Mouse (Mus musculus): Measurements from ENCODE around the gene Sipa1l1. TPM values are rescaled to one million over a fixed set of nuclear protein-coding genes. Genes with fewer than 3 reads are reported as not detected.

Sipa1l1 gene
- polyA plus RNA-seq, 1 experiment = 0.13 TPM

GRCm38 (mm10) chr12:82247371-82248258, 78.5 kb downstream of the Sipa1l1 start:
- Histone ChIP-seq H3K36me3 (ENCODE audit: control insufficient read depth) (no peaks in the 10 kb centered on the region), H3K27me3 (ENCODE audit: control insufficient read depth) (no peaks in the 10 kb centered on the region), H3K4me3 (replicated peaks) (no peak overlapping the region), H3K9me3 (ENCODE audit: control insufficient read depth, low read length) (no peaks in the 10 kb centered on the region), H3K4me1 (ENCODE audit: control insufficient read depth) (peaks cover 11% of the 10 kb centered on the region)
- TF ChIP-seq GATA1 (IDR thresholded peaks at IDR 0.05; ENCODE audit: low read length) (no peak), TAL1 (IDR thresholded peaks at IDR 0.05; ENCODE audit: low read length) (no peak)

- Histone ChIP-seq H3K36me3 (ENCODE audit: control insufficient read depth) (no peaks in the 10 kb centered on the region), H3K9me3 (ENCODE audit: control insufficient read depth, low read length) (no peaks in the 10 kb centered on the region), H3K4me1 (ENCODE audit: control insufficient read depth) (peaks cover 11% of the 10 kb centered on the region), H3K27me3 (ENCODE audit: control insufficient read depth) (no peaks in the 10 kb centered on the region), H3K4me3 (replicated peaks) (no peak overlapping the region)
- no peak for TF ChIP-seq GATA1 (IDR thresholded peaks at IDR 0.05; ENCODE audit: low read length)
- no peak for TF ChIP-seq TAL1 (IDR thresholded peaks at IDR 0.05; ENCODE audit: low read length)
These were observed 79.4 kb downstream of the Sipa1l1 start for GRCm38 (mm10) chr12:82248501-82248900.

- H3K27me3 ChIP-seq (ENCODE audit: control insufficient read depth) = no peaks in the 10 kb centered on the region
- H3K36me3 ChIP-seq (ENCODE audit: control insufficient read depth) = no peaks in the 10 kb centered on the region
- no peaks in the 10 kb centered on the region for H3K9me3 ChIP-seq (ENCODE audit: control insufficient read depth, low read length)
- H3K4me1 ChIP-seq (ENCODE audit: control insufficient read depth) = peaks cover 7% of the 10 kb centered on the region; the same call in 1 of the 2 replicates
- no peak overlapping the region for H3K4me3 ChIP-seq (replicated peaks)
- TF ChIP-seq TAL1 (IDR thresholded peaks at IDR 0.05; ENCODE audit: low read length) (no peak), GATA1 (IDR thresholded peaks at IDR 0.05; ENCODE audit: low read length) (no peak)
These were observed 82.2 kb downstream of the Sipa1l1 start for GRCm38 (mm10) chr12:82251328-82251727.

- H3K4me1 ChIP-seq (ENCODE audit: control insufficient read depth) = no peaks in the 10 kb centered on the region
- no peak for TF ChIP-seq TAL1 (IDR thresholded peaks at IDR 0.05; ENCODE audit: low read length)
- no peak for TF ChIP-seq GATA1 (IDR thresholded peaks at IDR 0.05; ENCODE audit: low read length)
- no peak overlapping the region for H3K4me3 ChIP-seq (replicated peaks)
- no peaks in the 10 kb centered on the region for H3K36me3 ChIP-seq (ENCODE audit: control insufficient read depth)
- H3K9me3 ChIP-seq (ENCODE audit: control insufficient read depth, low read length) = no peaks in the 10 kb centered on the region
- no peaks in the 10 kb centered on the region for H3K27me3 ChIP-seq (ENCODE audit: control insufficient read depth)
These were observed 85.0 kb downstream of the Sipa1l1 start for GRCm38 (mm10) chr12:82254076-82254475.

GRCm38 (mm10) chr12:82256012-82256411, 86.9 kb downstream of the Sipa1l1 start:
- Histone ChIP-seq H3K9me3 (ENCODE audit: control insufficient read depth, low read length) (no peaks in the 10 kb centered on the region), H3K36me3 (ENCODE audit: control insufficient read depth) (no peaks in the 10 kb centered on the region), H3K4me1 (ENCODE audit: control insufficient read depth) (no peaks in the 10 kb centered on the region), H3K27me3 (ENCODE audit: control insufficient read depth) (no peaks in the 10 kb centered on the region), H3K4me3 (replicated peaks) (no peak overlapping the region)
- TF ChIP-seq GATA1 (IDR thresholded peaks at IDR 0.05; ENCODE audit: low read length) (no peak), TAL1 (IDR thresholded peaks at IDR 0.05; ENCODE audit: low read length) (no peak)

- Histone ChIP-seq H3K27me3 (ENCODE audit: control insufficient read depth) (no peaks in the 10 kb centered on the region), H3K4me1 (ENCODE audit: control insufficient read depth) (no peaks in the 10 kb centered on the region), H3K4me3 (replicated peaks) (no peak overlapping the region), H3K36me3 (ENCODE audit: control insufficient read depth) (no peaks in the 10 kb centered on the region), H3K9me3 (ENCODE audit: control insufficient read depth, low read length) (no peaks in the 10 kb centered on the region)
- no peak for TF ChIP-seq TAL1 (IDR thresholded peaks at IDR 0.05; ENCODE audit: low read length)
- TF ChIP-seq GATA1 (IDR thresholded peaks at IDR 0.05; ENCODE audit: low read length) = no peak
These were observed 87.9 kb downstream of the Sipa1l1 start for GRCm38 (mm10) chr12:82256921-82257500.

GRCm38 (mm10) chr12:82257994-82258785, 89.1 kb downstream of the Sipa1l1 start:
- Histone ChIP-seq H3K4me3 (replicated peaks) (no peak overlapping the region), H3K9me3 (ENCODE audit: control insufficient read depth, low read length) (no peaks in the 10 kb centered on the region), H3K36me3 (ENCODE audit: control insufficient read depth) (no peaks in the 10 kb centered on the region), H3K27me3 (ENCODE audit: control insufficient read depth) (no peaks in the 10 kb centered on the region), H3K4me1 (ENCODE audit: control insufficient read depth) (no peaks in the 10 kb centered on the region)
- TF ChIP-seq TAL1 (IDR thresholded peaks at IDR 0.05; ENCODE audit: low read length) (no peak), GATA1 (IDR thresholded peaks at IDR 0.05; ENCODE audit: low read length) (no peak)

GRCm38 (mm10) chr12:82263443-82263842, 94.3 kb downstream of the Sipa1l1 start:
- H3K4me1 ChIP-seq (ENCODE audit: control insufficient read depth) = no peaks in the 10 kb centered on the region; the same call in 1 of the 2 replicates
- no peaks in the 10 kb centered on the region for H3K9me3 ChIP-seq (ENCODE audit: control insufficient read depth, low read length)
- TF ChIP-seq GATA1 (IDR thresholded peaks at IDR 0.05; ENCODE audit: low read length) = no peak
- no peak for TF ChIP-seq TAL1 (IDR thresholded peaks at IDR 0.05; ENCODE audit: low read length)
- no peaks in the 10 kb centered on the region for H3K36me3 ChIP-seq (ENCODE audit: control insufficient read depth)
- no peak overlapping the region for H3K4me3 ChIP-seq (replicated peaks)
- H3K27me3 ChIP-seq (ENCODE audit: control insufficient read depth) = no peaks in the 10 kb centered on the region

All from erythroblast, embryonic 14.5 days (primary cell).